Mouse (Mus musculus) heart, embryonic 16.5 days (tissue): ENCODE measurements around the gene Ncapg2. TPM values are rescaled to one million over a fixed set of nuclear protein-coding genes. Genes with fewer than 3 reads are reported as not detected.
A peak's percentile ranks its signal among the peaks of the same experiment; 100 is the strongest.

Experiments used
- ATAC-seq: fragments of 200-750 bp; cut with Nextera tagmentation; replicated peaks from 2 replicates; pipeline ENCODE4 v1.8.0; 2017; ENCODE audit warnings: moderate number of reproducible peaks; ENCODE audit not compliant: insufficient read depth, low FRiP score; ENCODE audit errors: extremely low read depth
- H3K27ac ChIP-seq: fragments of 300-500 bp; sonication (generic); 2 replicates; pipeline ENCODE4 v1.5.1; 2014; ENCODE audit warnings: mild to moderate bottlenecking, low read length, control low read depth, moderate library complexity
- H3K27me3 ChIP-seq: fragments of 300-500 bp; sonication (generic); 2 replicates; pipeline ENCODE4 v1.6.1; 2014; ENCODE audit warnings: low read length, mixed read lengths; ENCODE audit not compliant: control insufficient read depth, insufficient read depth
- H3K36me3 ChIP-seq: fragments of 300-500 bp; sonication (generic); 2 replicates; pipeline ENCODE4 v1.6.1; 2014; ENCODE audit not compliant: control insufficient read depth, insufficient read depth
- H3K4me1 ChIP-seq: fragments of 300-500 bp; sonication (generic); 2 replicates; pipeline ENCODE4 v1.6.1; 2014; ENCODE audit warnings: low read length, mixed read lengths; ENCODE audit not compliant: control insufficient read depth, insufficient read depth
- H3K4me2 ChIP-seq: fragments of 300-500 bp; sonication (generic); 2 replicates; pipeline ENCODE4 v1.6.1; 2014; ENCODE audit warnings: low read depth, mild to moderate bottlenecking, control low read depth, low read length
- H3K4me3 ChIP-seq: fragments of 300-500 bp; sonication (generic); 2 replicates; pipeline ENCODE4 v1.5.1; 2014; ENCODE audit warnings: mild to moderate bottlenecking, control low read depth, low read length
- H3K9ac ChIP-seq: fragments of 300-500 bp; sonication (generic); 2 replicates; pipeline ENCODE4 v1.6.1; 2014; ENCODE audit warnings: low read length, control low read depth
- H3K9me3 ChIP-seq: fragments of 300-500 bp; sonication (generic); replicated peaks from 2 replicates; pipeline ENCODE4 v1.6.1; 2016; ENCODE audit warnings: low read length; ENCODE audit not compliant: control insufficient read depth
- WGBS: fragments of 180-500 bp; shearing (Covaris S2); extraction: QIAGEN DNeasy Blood & Tissue Kit; methylation state at CpG from one replicate; pipeline ENCODE4 v1.1.7; 2014; 5-methylcytosine and 5-hydroxymethylcytosine counted together
- polyA plus RNA-seq: library from polyadenylated mRNA; unstranded; fragments of >200 nt; fragmentation: Nextera tagmentation; extraction: Ambion mirVana; gene quantifications from 2 replicates; pipeline ENCODE4 v1.2.1, GENCODE M21; 2015

Ncapg2 gene
- polyA plus RNA-seq, 1 experiment from 2014 or later = 22.8 TPM

DNA sequence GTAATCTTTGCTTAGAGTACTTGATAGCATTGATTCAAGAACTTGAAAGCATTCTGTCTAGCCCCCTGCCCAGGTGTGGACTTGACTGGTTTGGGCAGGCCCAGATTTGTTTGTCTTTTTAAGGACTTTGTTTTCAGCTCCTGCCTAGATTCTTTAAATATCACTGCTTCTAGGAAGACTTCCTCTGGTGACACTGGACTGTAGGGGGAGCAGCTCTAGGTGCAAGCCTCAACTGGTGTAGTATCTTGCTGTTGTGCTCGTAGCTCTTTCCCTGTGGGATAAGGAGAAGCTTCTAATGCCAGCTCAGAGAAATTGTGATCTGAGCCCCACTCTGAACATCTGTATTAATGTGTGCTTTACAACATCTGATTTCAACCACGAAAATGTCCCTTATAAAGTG is 10.9 kb upstream of the Ncapg2 start:
- no peak for ATAC-seq
- H3K36me3 ChIP-seq = no peaks in the 10 kb centered on the region
- no peaks in the 10 kb centered on the region; the same call in 1 of the 2 replicates for H3K4me1 ChIP-seq
- no peak overlapping the region for H3K4me2 ChIP-seq
- no peak overlapping the region for H3K4me3 ChIP-seq
- H3K27ac ChIP-seq = no peak overlapping the region
- no peak overlapping the region for H3K9ac ChIP-seq
- no peaks in the 10 kb centered on the region for H3K9me3 ChIP-seq
- WGBS = 65% methylated on average over 2 of the region's 2 CpGs
- H3K27me3 ChIP-seq = no peaks in the 10 kb centered on the region

DNA sequence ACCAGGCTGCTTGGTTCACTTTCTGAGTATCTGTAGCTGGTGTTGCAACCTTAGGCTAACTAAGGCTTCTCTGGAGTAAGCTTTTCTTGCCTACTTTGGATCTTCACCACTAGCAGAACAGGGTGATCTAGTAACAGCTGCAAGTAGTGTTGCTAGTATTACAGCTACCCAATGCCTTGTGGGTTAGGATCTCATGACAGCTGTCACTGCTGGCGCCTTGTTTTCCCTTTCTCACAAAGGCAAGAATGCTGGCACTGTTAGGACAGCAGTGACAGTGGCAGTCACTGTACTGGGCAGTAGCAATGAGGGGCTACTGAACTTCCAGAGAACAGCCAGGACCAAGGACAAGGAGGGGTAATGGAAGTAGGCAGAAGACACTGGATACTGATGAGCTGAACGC is 9.9 kb upstream of the Ncapg2 start:
- Histone ChIP-seq H3K27ac (no peak overlapping the region), H3K4me2 (no peak overlapping the region), H3K4me1 (no peaks in the 10 kb centered on the region), H3K4me3 (no peak overlapping the region), H3K27me3 (no peaks in the 10 kb centered on the region), H3K36me3 (no peaks in the 10 kb centered on the region), H3K9me3 (no peaks in the 10 kb centered on the region), H3K9ac (no peak overlapping the region)
- WGBS = 80% methylated on average over 2 of the region's 2 CpGs
- ATAC-seq = no peak

- WGBS = 64% methylated on average over 2 of the region's 2 CpGs
These were observed 9.0 kb upstream of the Ncapg2 start for GRCm38 (mm10) chr12:116396072-116396695.

DNA sequence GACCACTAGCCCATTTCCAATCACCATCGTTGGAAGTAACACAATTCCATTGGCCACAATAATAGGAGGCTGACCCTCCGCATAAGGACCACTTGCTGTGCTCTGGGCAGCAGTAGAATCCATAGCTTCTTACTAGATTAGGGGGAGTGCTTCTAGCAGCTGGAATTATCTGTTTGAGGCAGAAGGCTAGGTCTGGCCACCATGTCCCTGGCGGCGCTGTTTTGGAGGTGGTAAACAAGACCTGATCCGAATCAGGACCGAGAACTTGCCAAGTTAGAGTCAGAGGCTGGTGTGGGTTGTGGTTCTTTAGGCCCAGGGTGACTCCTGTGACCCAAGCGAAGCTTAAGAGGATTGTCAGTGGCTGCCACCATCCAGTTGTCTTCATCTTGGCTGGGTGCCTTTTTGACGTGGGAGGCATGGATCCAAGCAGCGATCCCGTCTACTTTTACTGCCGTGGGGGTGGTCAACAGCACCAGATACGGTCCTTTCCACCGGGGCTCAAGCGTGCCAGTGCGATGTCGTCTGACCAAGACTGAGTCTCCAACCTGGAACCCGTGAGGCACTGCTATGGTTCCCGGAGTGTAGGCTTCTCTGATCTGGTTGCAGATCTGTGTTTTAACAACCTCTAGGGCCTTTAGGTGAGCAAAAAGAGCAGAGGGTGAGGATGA is 1.1 kb upstream of the Ncapg2 start:
- Histone ChIP-seq H3K4me2 (peak overlapping the region; percentile 98), H3K4me1 (peaks cover 8% of the 10 kb centered on the region), H3K9ac (peak overlapping the region; percentile 73), H3K36me3 (peaks cover 12% of the 10 kb centered on the region), H3K27me3 (no peaks in the 10 kb centered on the region), H3K4me3 (peak overlapping the region; percentile 73), H3K27ac (no peak overlapping the region), H3K9me3 (peaks cover 12% of the 10 kb centered on the region; the same call in 1 of the 2 replicates)
- 94% methylated on average over 18 of the region's 18 CpGs for WGBS
- ATAC-seq = no peak

More at GRCm38 (mm10) chr12:116396072-116396695, 9.0 kb upstream of the Ncapg2 start:
- no peak overlapping the region for H3K4me2 ChIP-seq
- H3K9ac ChIP-seq = no peak overlapping the region
- no peaks in the 10 kb centered on the region for H3K9me3 ChIP-seq
- no peak overlapping the region for H3K27ac ChIP-seq
- H3K36me3 ChIP-seq = no peaks in the 10 kb centered on the region
- H3K4me3 ChIP-seq = no peak overlapping the region
- H3K27me3 ChIP-seq = no peaks in the 10 kb centered on the region
- no peak for ATAC-seq
- H3K4me1 ChIP-seq = no peaks in the 10 kb centered on the region

DNA sequence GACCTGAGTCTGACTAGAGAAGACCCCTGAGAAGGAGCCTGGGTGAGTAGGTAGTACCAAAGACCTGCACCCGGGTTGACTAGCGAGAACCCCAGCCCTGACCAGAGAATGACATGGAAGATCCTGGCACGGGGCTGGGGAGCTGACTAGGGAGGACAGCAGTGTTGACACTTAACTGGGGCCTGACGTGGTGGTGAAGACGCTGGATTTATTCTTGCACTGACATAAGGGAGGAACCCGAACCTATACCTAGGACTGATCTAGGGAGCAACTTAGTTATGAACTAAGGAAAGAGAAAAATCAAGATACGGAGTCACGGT is 594 bp downstream of the Ncapg2 start:
- Histone ChIP-seq H3K4me1 (peaks cover 8% of the 10 kb centered on the region), H3K4me2 (peak overlapping the region; percentile 98), H3K36me3 (peaks cover 18% of the 10 kb centered on the region), H3K9me3 (peaks cover 12% of the 10 kb centered on the region; the same call in 1 of the 2 replicates), H3K27ac (peak overlapping the region; percentile 25; the same call in 1 of the 2 replicates), H3K27me3 (no peaks in the 10 kb centered on the region), H3K9ac (peak overlapping the region; percentile 81), H3K4me3 (peak overlapping the region; percentile 73)
- no peak for ATAC-seq
- 7% methylated on average over 8 of the region's 8 CpGs for WGBS

GRCm38 (mm10) chr12:116407883-116408282 is 2.7 kb downstream of the Ncapg2 start:
- 94% methylated on average over 5 of the region's 5 CpGs for WGBS
- H3K27ac ChIP-seq = no peak overlapping the region

DNA sequence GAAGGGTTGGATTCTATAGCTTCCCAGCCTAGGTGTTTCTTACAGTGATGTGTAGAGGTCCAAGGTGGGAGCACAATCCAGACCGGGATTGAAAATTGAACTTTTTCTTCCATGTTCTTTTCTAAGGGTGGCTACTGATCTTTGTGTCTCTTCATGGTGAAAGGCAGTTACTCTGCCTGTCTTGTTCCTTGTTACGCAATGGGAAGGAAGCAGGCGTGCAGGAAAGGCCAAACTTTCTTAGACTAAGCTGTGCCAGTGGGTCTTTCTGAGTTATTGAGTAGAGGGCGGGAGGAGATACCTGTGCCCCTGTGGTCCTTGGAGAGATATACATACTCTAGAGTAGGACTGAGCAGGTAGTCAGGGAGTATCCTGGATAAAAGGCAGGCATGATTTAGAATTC is 9.7 kb downstream of the Ncapg2 start:
- H3K4me2 ChIP-seq = no peak overlapping the region
- H3K9ac ChIP-seq = no peak overlapping the region
- no peak overlapping the region for H3K4me3 ChIP-seq
- H3K36me3 ChIP-seq = peaks cover 30% of the 10 kb centered on the region; the same call in 1 of the 2 replicates
- no peak for ATAC-seq
- H3K27ac ChIP-seq = no peak overlapping the region
- no peaks in the 10 kb centered on the region for H3K4me1 ChIP-seq
- H3K9me3 ChIP-seq = no peaks in the 10 kb centered on the region
- no peaks in the 10 kb centered on the region for H3K27me3 ChIP-seq
- 93% methylated on average over 4 of the region's 4 CpGs for WGBS

More at GRCm38 (mm10) chr12:116407883-116408282, 2.7 kb downstream of the Ncapg2 start:
- no peak overlapping the region for H3K9ac ChIP-seq
- ATAC-seq = no peak
- peaks cover 8% of the 10 kb centered on the region for H3K4me1 ChIP-seq
- H3K27me3 ChIP-seq = no peaks in the 10 kb centered on the region
- H3K9me3 ChIP-seq = peaks cover 8% of the 10 kb centered on the region; the same call in 1 of the 2 replicates
- H3K4me2 ChIP-seq = no peak overlapping the region
- H3K4me3 ChIP-seq = no peak overlapping the region
- peaks cover 18% of the 10 kb centered on the region for H3K36me3 ChIP-seq

DNA sequence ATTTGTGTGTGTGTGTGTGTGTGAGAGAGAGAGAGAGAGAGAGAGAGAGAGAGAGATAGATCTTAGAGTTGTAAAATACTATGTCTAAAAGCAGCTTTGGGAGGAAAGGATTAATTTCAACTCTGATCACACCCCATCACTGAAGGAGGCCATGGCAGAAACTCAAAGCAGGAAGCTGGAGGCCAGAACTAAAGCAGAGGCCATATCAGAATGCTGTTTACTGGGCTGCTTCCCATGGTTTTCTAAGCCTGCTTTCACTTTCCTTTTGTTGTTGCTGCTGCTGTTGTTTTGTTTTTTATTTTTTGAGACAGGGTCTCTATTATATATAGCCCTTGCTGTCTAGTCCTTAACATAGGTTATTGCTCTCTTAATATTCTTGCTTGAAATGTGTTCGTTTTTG is 11.3 kb downstream of the Ncapg2 start:
- Histone ChIP-seq H3K36me3 (peaks cover 31% of the 10 kb centered on the region; the same call in 1 of the 2 replicates), H3K4me3 (no peak overlapping the region), H3K27me3 (no peaks in the 10 kb centered on the region), H3K4me2 (no peak overlapping the region), H3K4me1 (no peaks in the 10 kb centered on the region), H3K9ac (no peak overlapping the region), H3K27ac (no peak overlapping the region), H3K9me3 (no peaks in the 10 kb centered on the region)
- no peak for ATAC-seq
- 83% methylated on average over 1 of the region's 1 CpGs for WGBS

- Histone ChIP-seq H3K27me3 (no peaks in the 10 kb centered on the region), H3K9me3 (no peaks in the 10 kb centered on the region), H3K4me2 (no peak overlapping the region), H3K36me3 (peaks cover 38% of the 10 kb centered on the region), H3K9ac (no peak overlapping the region), H3K27ac (no peak overlapping the region), H3K4me1 (no peaks in the 10 kb centered on the region), H3K4me3 (no peak overlapping the region)
- no peak for ATAC-seq
- WGBS = 86% methylated on average over 2 of the region's 2 CpGs
These were observed 16.5 kb downstream of the Ncapg2 start for GRCm38 (mm10) chr12:116421656-116422055.
